Mouse (Mus musculus) layer of hippocampus, adult 2 months (tissue): ENCODE measurements around the gene Pde4b. TPM values are rescaled to one million over a fixed set of nuclear protein-coding genes. Genes with fewer than 3 reads are reported as not detected.

Source experiments
- DNase-seq, 2 experiments: peaks; one replicate each; pipeline ENCODE4 v3.0.0; 2022; ENCODE audit warnings: low spot score in 2 of 2
- H3K27ac ChIP-seq: fragments of 200-600 bp; 2 replicates; pipeline ENCODE4 v1.8.1; 2022
- H3K4me3 ChIP-seq: fragments of 200-600 bp; 2 replicates; pipeline ENCODE4 v1.8.1; 2022; ENCODE audit warnings: mild to moderate bottlenecking
- CTCF ChIP-seq: fragments of 200-600 bp; conservative IDR thresholded peaks from 2 replicates; pipeline ENCODE4 v1.8.1; 2022; ENCODE audit warnings: antibody characterized with exemption, mild to moderate bottlenecking, moderate library complexity
- total RNA-seq, 2 experiments: library from RNA; stranded (reverse); gene quantifications; 2 replicates each; pipeline ENCODE4 v1.2.3; 2021

The Pde4b gene
- total RNA-seq, 2 experiments from 2014 or later, result 58.3 to 69.5 TPM

DNA sequence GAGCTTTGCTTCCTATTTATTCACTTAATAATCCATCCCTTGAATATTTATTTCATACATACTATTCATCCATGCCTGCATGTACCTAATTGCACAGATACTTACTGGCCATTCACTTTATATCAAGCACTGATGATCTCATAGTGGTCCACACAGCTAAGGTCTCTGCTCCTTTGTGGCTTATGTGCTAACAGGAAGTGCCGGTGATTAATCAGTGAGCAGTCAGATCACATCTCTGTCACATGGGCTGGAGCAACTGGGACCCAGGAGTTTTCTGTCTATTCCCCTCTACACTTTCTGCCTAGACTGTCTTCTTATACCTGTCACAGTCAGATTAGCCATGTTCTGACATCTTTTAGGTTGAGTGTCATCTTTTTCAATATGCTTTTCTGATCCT is 411.6 kb downstream of the Pde4b start:
- no peak for DNase-seq
- no peak for TF ChIP-seq CTCF
- H3K4me3 ChIP-seq, result no peak overlapping the region
- no peak overlapping the region for H3K27ac ChIP-seq

DNA sequence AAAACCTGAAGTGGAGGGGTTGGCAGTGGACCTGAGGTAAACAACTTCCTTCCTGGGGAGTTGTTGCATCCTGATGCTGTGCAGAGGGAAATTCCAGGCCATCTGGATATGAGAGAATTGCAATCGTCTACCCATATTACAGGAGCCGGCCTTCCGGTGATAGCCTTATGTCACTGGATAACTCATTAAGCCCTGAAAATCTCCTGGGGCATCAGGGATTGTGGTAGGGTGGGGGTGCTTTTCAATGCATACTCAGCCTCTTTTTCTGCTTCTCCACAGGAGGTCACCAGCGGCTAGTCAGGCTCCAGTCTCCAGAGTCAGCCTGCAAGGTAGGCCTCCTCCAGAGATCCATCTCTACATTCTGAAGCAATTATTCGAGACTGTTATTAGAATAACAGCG is 418.4 kb downstream of the Pde4b start:
- 0 out of 2 replicates have a peak, but pooled peaks have one; percentile 2 for TF ChIP-seq CTCF
- no peak overlapping the region for H3K27ac ChIP-seq
- DNase-seq, result no peak
- H3K4me3 ChIP-seq, result no peak overlapping the region

DNA sequence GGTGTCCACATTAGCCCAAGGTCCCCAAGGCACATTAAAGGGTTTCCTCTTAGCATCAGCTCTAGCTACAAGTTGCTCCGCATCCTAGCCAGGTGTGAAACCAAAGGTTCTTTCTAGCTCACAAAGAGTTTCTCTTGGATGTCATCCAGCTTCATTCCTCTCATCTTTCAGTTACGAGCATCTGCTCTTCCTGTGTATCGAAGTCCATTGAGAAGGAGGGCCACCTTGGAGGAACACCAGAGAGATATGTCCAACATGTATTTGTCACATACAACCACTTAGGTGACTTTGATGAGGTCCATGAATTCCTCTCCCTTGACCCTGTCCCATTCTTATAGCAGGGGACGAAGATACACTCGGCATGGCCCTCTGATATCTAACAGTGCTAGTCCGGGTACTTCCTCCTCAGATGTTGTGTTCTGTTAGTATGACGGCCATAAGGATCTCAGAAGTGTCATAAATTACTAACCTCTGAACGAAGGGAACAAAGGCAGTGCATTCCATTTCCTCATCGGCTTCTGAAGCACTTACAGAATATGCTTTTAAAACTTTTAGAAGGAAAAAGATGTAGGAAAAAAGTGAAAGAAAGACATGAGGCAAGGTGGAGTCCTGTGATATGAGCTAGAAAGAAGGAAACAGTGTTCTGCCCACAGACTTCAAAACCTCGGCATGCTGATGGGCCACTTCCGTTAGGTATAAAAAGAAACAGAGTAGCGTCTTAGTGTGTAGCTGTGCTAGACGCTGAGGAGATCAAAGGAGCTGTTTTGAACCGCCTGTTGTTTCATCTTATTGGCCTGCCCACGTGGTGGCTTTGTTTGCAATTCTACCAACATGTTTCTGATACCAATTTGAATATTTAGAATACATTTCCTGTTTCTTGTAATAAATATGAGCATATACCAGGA is 419.3 kb downstream of the Pde4b start:
- Histone ChIP-seq H3K27ac (peak overlapping the region; percentile 12; the same call in 1 of the 2 replicates), H3K4me3 (no peak overlapping the region; the same call in 1 of the 2 replicates)
- no peak for TF ChIP-seq CTCF
- DNase-seq, result no peak

- DNase-seq, result no peak
- TF ChIP-seq CTCF, result no peak
- peak overlapping the region; percentile 17 for H3K4me3 ChIP-seq
- peak overlapping the region; percentile 12; the same call in 1 of the 2 replicates for H3K27ac ChIP-seq
Observed at GRCm38 (mm10) chr4:102507344-102507743, 420.0 kb downstream of the Pde4b start.

GRCm38 (mm10) chr4:102507753-102508152 is 420.4 kb downstream of the Pde4b start:
- Histone ChIP-seq H3K4me3 (no peak overlapping the region), H3K27ac (0 out of 2 replicates have a peak overlapping the region, but pooled peaks have one; percentile 12)
- TF ChIP-seq CTCF, result peak; percentile 65
- DNase-seq, result no peak

- no peak for DNase-seq
- H3K27ac ChIP-seq, result peak overlapping the region; percentile 86; the same call in 1 of the 2 replicates
- no peak for TF ChIP-seq CTCF
- H3K4me3 ChIP-seq, result no peak overlapping the region
Observed at GRCm38 (mm10) chr4:102510061-102510460, 422.7 kb downstream of the Pde4b start.

DNA sequence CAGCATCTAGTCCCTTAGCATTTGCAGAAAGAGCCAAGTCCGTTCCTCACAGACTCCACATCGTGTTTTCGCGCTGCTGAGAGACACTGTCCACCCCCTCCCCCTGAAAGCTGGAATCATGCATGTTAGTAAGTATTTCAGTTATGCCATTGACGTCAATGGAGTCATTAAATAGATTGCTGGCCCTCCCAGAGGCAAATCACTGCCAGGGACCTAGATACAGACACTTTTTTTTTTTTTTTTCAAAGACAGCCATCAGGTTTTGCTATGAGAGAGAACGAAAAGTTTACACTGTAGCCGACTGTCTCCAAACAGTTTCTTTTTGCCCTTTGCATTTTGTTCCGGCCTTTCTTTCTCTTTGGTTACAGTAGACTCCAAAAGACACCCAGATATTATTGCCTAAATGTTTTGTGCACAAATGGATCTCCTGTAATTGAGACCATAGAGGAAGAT is 423.6 kb downstream of the Pde4b start:
- peak overlapping the region; percentile 86 for H3K27ac ChIP-seq
- peak overlapping the region; percentile 39 for H3K4me3 ChIP-seq
- TF ChIP-seq CTCF, result no peak
- peak in 1 of 2 experiments; percentile 22 for DNase-seq

DNA sequence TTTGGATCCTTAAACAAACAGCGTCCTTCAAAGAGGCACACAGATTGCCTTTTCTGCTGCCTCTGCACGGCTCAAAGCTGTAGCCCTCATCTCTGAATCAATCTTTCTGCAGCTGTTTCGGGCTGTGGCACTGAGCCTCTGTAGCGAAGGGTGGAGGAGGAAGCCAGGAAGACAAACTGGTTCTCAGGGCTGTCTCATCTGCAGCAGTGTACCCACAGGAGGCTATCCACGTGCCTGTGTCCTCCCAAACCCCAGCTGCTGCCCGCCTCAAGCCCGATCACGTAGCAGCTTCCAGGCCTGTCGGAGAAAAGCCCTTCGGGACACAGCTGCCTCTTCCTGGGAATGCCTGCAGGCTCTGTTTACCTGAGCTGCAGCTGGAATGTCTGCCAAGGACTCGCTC is 424.2 kb downstream of the Pde4b start:
- Histone ChIP-seq H3K27ac (peak overlapping the region; percentile 86), H3K4me3 (peak overlapping the region; percentile 39)
- TF ChIP-seq CTCF, result no peak
- peak; percentile 24 to 32 for DNase-seq

DNA sequence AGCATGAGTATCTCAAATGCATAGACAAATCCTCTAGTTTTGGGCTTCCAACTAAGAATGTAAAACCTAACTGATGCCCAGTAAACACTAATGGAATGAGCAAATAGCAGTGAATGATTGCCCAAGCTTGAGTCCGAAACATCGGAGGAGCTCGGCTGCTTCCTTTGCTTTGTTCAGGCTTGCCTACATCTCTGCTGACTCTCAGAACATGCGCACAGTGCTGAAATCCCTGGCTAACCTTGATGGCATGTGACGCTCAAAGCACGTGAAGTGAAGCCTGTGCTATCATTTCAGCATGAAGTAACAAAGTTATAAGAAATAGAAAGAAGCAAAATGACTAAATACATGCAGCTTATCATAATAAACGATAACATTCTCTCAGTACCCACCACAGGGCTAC is 425.6 kb downstream of the Pde4b start:
- no peak overlapping the region for H3K27ac ChIP-seq
- TF ChIP-seq CTCF, result no peak
- no peak for DNase-seq
- no peak overlapping the region for H3K4me3 ChIP-seq

DNA sequence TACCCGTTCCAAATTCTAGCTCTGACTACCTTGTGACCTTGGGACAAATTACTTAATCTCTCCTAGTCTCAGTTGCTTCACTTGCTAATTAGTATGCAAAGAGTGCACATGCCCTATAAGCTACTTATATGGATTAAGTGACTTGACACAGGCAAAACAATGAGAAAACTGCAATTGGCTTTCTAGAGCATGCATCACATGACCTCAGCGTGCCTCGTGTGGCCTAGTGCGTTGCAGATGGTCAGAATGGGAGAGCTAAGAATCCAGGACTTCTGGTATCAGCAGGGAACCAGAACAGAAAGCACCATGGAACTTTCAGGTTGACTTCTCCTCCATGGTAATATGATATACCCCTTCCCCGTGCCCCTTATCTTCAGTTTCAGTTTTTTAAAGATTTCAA is 426.2 kb downstream of the Pde4b start:
- TF ChIP-seq CTCF, result no peak

DNA sequence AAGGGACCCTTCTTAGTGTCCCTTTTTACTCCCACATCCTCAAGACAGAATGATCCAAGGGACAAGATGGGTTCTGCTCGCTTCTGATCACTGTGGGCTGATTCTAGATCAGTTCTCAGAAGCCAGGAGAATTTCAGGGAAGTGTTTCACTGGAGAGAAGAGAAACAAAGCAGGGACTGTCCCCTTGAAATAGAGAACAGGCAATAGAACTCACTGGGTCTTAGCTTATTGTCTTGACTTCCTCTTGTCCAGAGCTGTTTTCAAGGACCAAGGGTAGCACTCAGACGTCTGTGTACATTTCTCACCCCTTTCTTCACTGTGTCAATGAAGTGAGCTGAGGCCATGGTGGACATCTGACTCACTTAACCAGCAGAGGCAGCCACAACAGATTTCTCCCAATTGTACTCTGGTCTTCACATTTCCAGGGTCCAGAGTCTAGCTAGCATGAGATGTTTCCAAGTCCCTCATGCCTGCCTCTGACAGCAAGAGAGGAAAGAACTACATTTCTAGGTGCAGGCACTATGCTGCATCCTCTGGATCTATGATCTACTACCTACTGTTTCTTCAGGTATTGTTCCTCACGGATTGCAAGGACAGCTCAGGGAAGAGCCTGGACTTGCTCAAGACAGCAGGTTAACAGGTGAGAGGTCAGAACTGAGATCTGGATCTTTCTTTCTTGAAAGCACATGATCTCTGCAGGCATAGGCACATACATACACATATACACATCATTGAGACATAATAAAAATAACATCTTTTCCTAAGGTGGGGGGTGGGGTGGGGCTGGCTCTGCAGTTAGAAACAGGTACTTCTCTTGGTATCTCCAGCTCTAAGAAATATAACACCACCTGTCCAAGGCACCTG is 427.9 kb downstream of the Pde4b start:
- no peak overlapping the region for H3K4me3 ChIP-seq
- TF ChIP-seq CTCF, result no peak
- DNase-seq, result no peak
- no peak overlapping the region for H3K27ac ChIP-seq

More for the DNA sequence above, 426.2 kb downstream of the Pde4b start:
- H3K27ac ChIP-seq, result no peak overlapping the region
- no peak overlapping the region for H3K4me3 ChIP-seq
- no peak for DNase-seq

DNA sequence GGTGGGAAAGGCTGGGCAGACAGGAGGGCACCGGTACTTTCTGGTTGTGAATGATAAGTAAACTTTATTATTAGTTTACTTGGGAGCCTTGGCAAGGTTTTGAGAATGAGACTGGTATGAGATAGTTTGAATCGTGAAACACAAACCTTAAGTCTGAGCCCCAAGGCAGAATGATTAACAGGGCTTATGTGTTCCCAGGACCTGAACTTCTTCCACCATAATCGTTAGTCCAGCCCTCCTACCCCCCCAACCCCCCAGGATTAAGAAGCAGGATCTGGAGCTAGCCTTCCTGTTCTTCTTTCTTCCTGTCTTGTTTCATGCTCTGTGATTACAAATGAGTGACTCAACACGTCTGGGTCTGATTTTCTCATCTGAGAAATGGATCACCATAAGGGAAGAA is 429.1 kb downstream of the Pde4b start:
- TF ChIP-seq CTCF, result no peak

More for the DNA sequence above, 429.1 kb downstream of the Pde4b start:
- DNase-seq, result no peak
- H3K27ac ChIP-seq, result no peak overlapping the region
- H3K4me3 ChIP-seq, result no peak overlapping the region
